Mouse (Mus musculus) monocyte, adult 5-6 weeks (primary cell): ENCODE data around the gene Ano6. TPM values are rescaled to one million over a fixed set of nuclear protein-coding genes. Genes with fewer than 3 reads are reported as not detected.

ENCODE experiments used
- ATAC-seq: fragments of 153-309, 156-312 bp; replicated peaks from 2 replicates; pipeline ENCODE4 v1.8.0; 2017; ENCODE audit warnings: mild to moderate bottlenecking; ENCODE audit not compliant: low TSS enrichment, insufficient number of reproducible peaks, severe bottlenecking, poor library complexity, low FRiP score
- total RNA-seq: library from RNA; stranded (forward); fragments of 200-1000, 200-491, 200-594 nt; gene quantifications from 3 replicates; pipeline ENCODE4 v1.2.3, GENCODE M21; 2017

The Ano6 gene
- total RNA-seq, 1 experiment from 2014 or later, result 47.5 TPM

GRCm38 (mm10) chr15:95838171-95839020 lies 47.8 kb downstream of the Ano6 start:
- no peak for ATAC-seq

GRCm38 (mm10) chr15:95839789-95840188 lies 49.1 kb downstream of the Ano6 start:
- no peak for ATAC-seq

GRCm38 (mm10) chr15:95843183-95843949 lies 52.7 kb downstream of the Ano6 start:
- ATAC-seq, result no peak

GRCm38 (mm10) chr15:95844412-95844811 lies 53.8 kb downstream of the Ano6 start:
- no peak for ATAC-seq

GRCm38 (mm10) chr15:95846102-95846501 lies 55.5 kb downstream of the Ano6 start:
- ATAC-seq, result no peak

GRCm38 (mm10) chr15:95848493-95849064 lies 57.9 kb downstream of the Ano6 start:
- 0 out of 2 replicates have a peak, but pooled peaks have one; percentile 33 for ATAC-seq

GRCm38 (mm10) chr15:95849513-95850411 lies 59.1 kb downstream of the Ano6 start:
- ATAC-seq, result peak; percentile 54

GRCm38 (mm10) chr15:95850546-95850945 lies 59.9 kb downstream of the Ano6 start:
- ATAC-seq, result peak; percentile 81

- no peak for ATAC-seq
Measured at GRCm38 (mm10) chr15:95855051-95855844, 64.6 kb downstream of the Ano6 start.

- ATAC-seq, result no peak
Measured at GRCm38 (mm10) chr15:95855953-95856352, 65.3 kb downstream of the Ano6 start.

- no peak for ATAC-seq
Measured at GRCm38 (mm10) chr15:95856684-95857595, 66.3 kb downstream of the Ano6 start.

- no peak for ATAC-seq
Measured at GRCm38 (mm10) chr15:95858876-95859655, 68.4 kb downstream of the Ano6 start.

GRCm38 (mm10) chr15:95863865-95864660 lies 73.4 kb downstream of the Ano6 start:
- no peak for ATAC-seq

- ATAC-seq, result no peak
Measured at GRCm38 (mm10) chr15:95865311-95866100, 74.9 kb downstream of the Ano6 start.

GRCm38 (mm10) chr15:95868172-95868571 lies 77.5 kb downstream of the Ano6 start:
- no peak for ATAC-seq
